In genomic region chrX:11943367-11943766, GRCm38 (mm10) we compare ENCODE assay signal across 10 mouse cellular contexts.
DNase-seq lines count a peak whose midpoint lies in the region; ATAC-seq lines count a peak whose summit lies in the region.
"Had no signal": no experiment of that assay in that cellular context is flagged by ENCODE, and none has a peak within 500 bp of the region (broad histone marks: within the 10 kb centered on the region; RNA-seq: fewer than 3 reads in every experiment).

No protein-coding gene starts in this region.

- no peak overlapping the region for H3K9ac ChIP-seq in kidney, embryonic 16.5 days (replicated peaks; ENCODE audit: low read length)
- no peak overlapping the region for H3K9ac ChIP-seq in heart, embryonic 13.5 days
- H3K9ac ChIP-seq in liver, embryonic 13.5 days: no peak overlapping the region
- no peak overlapping the region for H3K9ac ChIP-seq in stomach, embryonic 15.5 days
- no peak overlapping the region for H3K9ac ChIP-seq in neural tube, embryonic 15.5 days (replicated peaks)

- no peaks in the 10 kb centered on the region for H3K36me3 ChIP-seq in kidney, embryonic 16.5 days (ENCODE audit: insufficient read depth, low read length)
- no peaks in the 10 kb centered on the region for H3K36me3 ChIP-seq in heart, embryonic 13.5 days
- no peaks in the 10 kb centered on the region for H3K36me3 ChIP-seq in liver, embryonic 13.5 days
- H3K36me3 ChIP-seq in stomach, embryonic 15.5 days: no peaks in the 10 kb centered on the region
- no peaks in the 10 kb centered on the region for H3K36me3 ChIP-seq in neural tube, embryonic 15.5 days

- 46% methylated on average over 10 of the region's 10 CpGs for WGBS in kidney, embryonic 16.5 days
- WGBS in heart, embryonic 13.5 days: 25% methylated on average over 10 of the region's 10 CpGs
- 51% methylated on average over 10 of the region's 10 CpGs for WGBS in liver, embryonic 13.5 days (ENCODE audit: insufficient replicate concordance)
- 32% methylated on average over 10 of the region's 10 CpGs for WGBS in stomach, embryonic 15.5 days
- WGBS in neural tube, embryonic 15.5 days: 49% methylated on average over 10 of the region's 10 CpGs

- 0 out of 2 replicates have a peak, but pooled peaks cover 5% of the 10 kb centered on the region for H3K4me1 ChIP-seq in kidney, embryonic 16.5 days (ENCODE audit: insufficient read depth, low read length)
- peaks cover 14% of the 10 kb centered on the region; the same call in 1 of the 2 replicates for H3K4me1 ChIP-seq in heart, embryonic 13.5 days
- H3K4me1 ChIP-seq in liver, embryonic 13.5 days (replicated peaks): no peaks in the 10 kb centered on the region
- H3K4me1 ChIP-seq in stomach, embryonic 15.5 days: no peaks in the 10 kb centered on the region
- H3K4me1 ChIP-seq in neural tube, embryonic 15.5 days: peaks cover 3% of the 10 kb centered on the region

- no peak overlapping the region for H3K4me3 ChIP-seq in kidney, embryonic 16.5 days (ENCODE audit: low read length)
- H3K4me3 ChIP-seq in heart, embryonic 13.5 days: no peak overlapping the region
- H3K4me3 ChIP-seq in liver, embryonic 13.5 days (replicated peaks): no peak overlapping the region
- no peak overlapping the region for H3K4me3 ChIP-seq in stomach, embryonic 15.5 days (replicated peaks)
- H3K4me3 ChIP-seq in neural tube, embryonic 15.5 days (replicated peaks): no peak overlapping the region

- H3K9me3 ChIP-seq in kidney, embryonic 16.5 days (ENCODE audit: low read length): no peaks in the 10 kb centered on the region
- H3K9me3 ChIP-seq in heart, embryonic 13.5 days: no peaks in the 10 kb centered on the region
- H3K9me3 ChIP-seq in liver, embryonic 13.5 days (replicated peaks): no peaks in the 10 kb centered on the region
- H3K9me3 ChIP-seq in stomach, embryonic 15.5 days: no peaks in the 10 kb centered on the region
- no peaks in the 10 kb centered on the region for H3K9me3 ChIP-seq in neural tube, embryonic 15.5 days (replicated peaks)

- H3K27me3 ChIP-seq in kidney, embryonic 16.5 days (ENCODE audit: insufficient read depth, low read length): peaks cover 12% of the 10 kb centered on the region; the same call in 1 of the 2 replicates
- peaks cover 63% of the 10 kb centered on the region for H3K27me3 ChIP-seq in heart, embryonic 13.5 days (replicated peaks)
- no peaks in the 10 kb centered on the region; the same call in 1 of the 2 replicates for H3K27me3 ChIP-seq in liver, embryonic 13.5 days
- H3K27me3 ChIP-seq in stomach, embryonic 15.5 days (replicated peaks): 0 out of 2 replicates have a peak, but pooled peaks cover 6% of the 10 kb centered on the region
- H3K27me3 ChIP-seq in neural tube, embryonic 15.5 days (replicated peaks): peaks cover 5% of the 10 kb centered on the region; the same call in 1 of the 2 replicates

- no peak for ATAC-seq in kidney, embryonic 16.5 days (ENCODE audit: low FRiP score, low TSS enrichment)
- no peak for ATAC-seq in heart, embryonic 13.5 days (ENCODE audit: extremely low read depth, insufficient number of reproducible peaks, low FRiP score, low TSS enrichment)
- peak; percentile 36; the same call in 1 of the 2 replicates for ATAC-seq in liver, embryonic 13.5 days (ENCODE audit: low read depth)
- 0 out of 2 replicates have a peak, but pooled peaks have one; percentile 50 for ATAC-seq in stomach, embryonic 15.5 days (ENCODE audit: insufficient read depth, low FRiP score, low read depth)
- ATAC-seq in neural tube, embryonic 15.5 days (ENCODE audit: low FRiP score): no peak

- H3K4me2 ChIP-seq in kidney, embryonic 16.5 days (replicated peaks; ENCODE audit: low read depth, low read length): no peak overlapping the region
- H3K4me2 ChIP-seq in heart, embryonic 13.5 days: 0 out of 2 replicates have a peak overlapping the region, but pooled peaks have one; percentile 9
- H3K4me2 ChIP-seq in liver, embryonic 13.5 days: no peak overlapping the region
- H3K4me2 ChIP-seq in stomach, embryonic 15.5 days: no peak overlapping the region
- H3K4me2 ChIP-seq in neural tube, embryonic 15.5 days: no peak overlapping the region

- H3K27ac ChIP-seq in kidney, embryonic 16.5 days (ENCODE audit: low read length): no peak overlapping the region
- no peak overlapping the region for H3K27ac ChIP-seq in heart, embryonic 13.5 days (replicated peaks)
- H3K27ac ChIP-seq in liver, embryonic 13.5 days: no peak overlapping the region
- no peak overlapping the region for H3K27ac ChIP-seq in stomach, embryonic 15.5 days
- no peak overlapping the region for H3K27ac ChIP-seq in neural tube, embryonic 15.5 days (replicated peaks)

- peak; percentile 22 for DNase-seq in kidney, adult 18-20 months
- no peak for DNase-seq in liver, embryonic 13.5 days
- no peak for DNase-seq in neural tube, embryonic 10.5 days (ENCODE audit: extremely low spot score, low spot score)
- DNase-seq in layer of hippocampus, postnatal 14 days (ENCODE audit: low spot score in 2 of 2): no peak
- DNase-seq: adrenal gland, postnatal 10 days; cerebellum, postnatal 25 days had no signal

Comparison
In these comparisons a context has a peak if more than half of its experiments do, and no peak if none do; other contexts are left out.
1. ATAC-seq: peak in liver, embryonic 13.5 days (single experiment) and stomach, embryonic 15.5 days (single experiment); none in kidney, embryonic 16.5 days (single experiment), heart, embryonic 13.5 days (single experiment) and neural tube, embryonic 15.5 days (single experiment).